Mouse (Mus musculus) thymus, postnatal 14 days (tissue): ENCODE results near the gene Mindy4.
A peak's percentile ranks its signal among the peaks of the same experiment; 100 is the strongest.

ENCODE experiments used
- DNase-seq: peaks from one replicate; pipeline ENCODE4 v3.0.0; 2021

Gene Mindy4

DNA sequence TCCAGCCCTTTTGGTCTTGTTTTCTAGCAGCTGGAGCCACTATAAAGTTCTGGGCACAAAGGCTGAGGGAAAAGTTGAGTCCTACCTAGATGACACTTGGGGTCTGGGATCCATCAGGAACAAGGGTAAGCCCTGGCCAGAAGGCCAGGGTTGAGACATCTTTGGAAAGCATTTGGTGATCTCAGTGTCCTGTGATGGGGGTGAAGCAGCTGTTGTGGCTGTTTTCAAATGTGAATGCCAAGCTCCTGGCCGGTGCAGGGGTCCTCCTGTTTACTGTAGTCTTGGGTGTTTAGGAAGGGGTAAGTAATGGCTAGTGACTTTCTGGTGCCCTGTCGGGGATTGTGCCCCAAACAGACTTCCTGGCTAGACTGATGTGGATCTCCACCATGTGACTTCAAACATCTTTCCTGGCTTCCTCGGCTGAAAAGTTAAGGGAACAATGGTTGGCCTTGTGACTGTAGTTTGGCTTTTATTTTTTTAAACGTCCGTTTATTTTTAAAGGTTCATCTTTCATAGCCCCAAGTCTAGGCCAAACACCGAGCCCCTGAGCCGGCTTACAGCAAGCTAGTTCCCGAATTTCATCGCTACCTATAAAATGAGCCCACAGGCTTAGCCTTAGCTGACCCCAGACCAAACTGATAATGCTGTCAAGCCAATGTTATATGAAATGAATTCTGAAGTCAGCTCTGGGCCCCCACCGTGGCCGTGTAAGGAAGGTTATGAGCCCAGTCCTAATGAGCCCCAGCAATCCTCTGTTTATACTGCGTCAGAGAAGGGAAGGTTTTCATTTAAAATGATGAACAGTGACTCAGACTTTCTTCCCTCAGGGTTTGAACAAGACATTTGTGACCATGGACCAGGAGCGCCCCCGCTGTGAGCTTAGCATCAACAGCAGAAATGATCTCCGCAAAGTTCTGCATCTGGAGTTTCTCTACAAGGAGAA lies 7.5 kb downstream of the Mindy4 start:
- no peak for DNase-seq

DNA sequence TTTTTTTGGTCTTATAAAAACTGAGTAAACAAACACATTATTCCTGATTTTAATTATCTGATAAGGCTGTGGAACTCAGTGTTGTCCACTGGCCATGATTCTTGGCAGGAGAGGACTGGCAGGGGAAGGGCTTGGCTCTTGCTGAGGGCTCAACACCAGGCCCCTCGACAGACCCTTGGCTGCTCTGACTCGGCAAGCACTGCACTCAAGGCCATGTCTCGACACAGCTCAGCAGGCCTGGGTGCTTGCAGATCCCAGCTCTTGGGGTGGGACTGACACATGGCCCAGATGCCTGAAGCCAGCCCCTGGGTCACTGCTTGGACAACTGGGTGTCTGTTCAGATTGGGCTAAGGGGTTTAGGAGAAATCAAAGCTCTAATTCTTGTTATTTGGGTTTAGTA lies 11.4 kb downstream of the Mindy4 start:
- no peak for DNase-seq

DNA sequence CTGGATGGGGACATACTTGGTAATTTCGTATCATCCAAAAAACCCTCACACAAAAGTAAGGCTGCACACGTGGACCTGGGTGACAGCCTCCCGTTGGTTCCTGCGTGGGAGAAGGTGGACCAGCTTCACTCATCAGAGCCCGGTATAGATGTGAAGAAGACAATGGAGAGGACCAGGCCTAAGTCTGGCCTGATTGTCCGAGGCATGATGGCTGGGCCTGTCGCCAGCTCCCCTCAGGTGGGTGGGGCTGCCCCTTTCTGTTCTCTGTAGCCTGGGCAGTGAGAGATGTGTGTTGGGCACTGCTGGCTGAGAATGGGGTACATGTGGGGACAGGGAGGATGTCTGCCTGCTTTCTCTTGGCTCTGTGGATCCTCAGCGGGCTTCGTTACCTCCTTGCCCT lies 15.0 kb downstream of the Mindy4 start:
- DNase-seq = no peak

DNA sequence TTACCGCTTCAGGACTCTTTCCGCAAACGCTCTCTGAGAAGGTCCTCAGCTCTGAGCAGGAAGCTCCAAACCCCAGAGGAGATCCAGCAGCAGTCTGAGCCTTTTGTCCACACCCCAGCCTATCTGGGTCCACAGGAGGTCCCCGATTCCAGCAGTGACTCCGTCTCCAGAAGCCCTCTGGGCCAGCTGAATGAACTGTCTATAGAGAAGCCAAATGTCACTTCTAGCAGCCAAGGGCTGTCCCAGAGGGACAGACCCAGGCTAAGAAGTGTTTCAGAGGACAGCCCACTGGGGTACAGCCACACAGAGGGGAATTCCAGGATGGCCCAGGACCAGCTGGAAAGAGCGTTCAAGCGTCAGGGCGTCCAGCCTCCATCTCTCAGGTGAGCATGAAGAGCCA lies 20.8 kb downstream of the Mindy4 start:
- no peak for DNase-seq

- DNase-seq = no peak
These were observed 26.9 kb downstream of the Mindy4 start for GRCm38 (mm10) chr6:55230048-55230447.

DNA sequence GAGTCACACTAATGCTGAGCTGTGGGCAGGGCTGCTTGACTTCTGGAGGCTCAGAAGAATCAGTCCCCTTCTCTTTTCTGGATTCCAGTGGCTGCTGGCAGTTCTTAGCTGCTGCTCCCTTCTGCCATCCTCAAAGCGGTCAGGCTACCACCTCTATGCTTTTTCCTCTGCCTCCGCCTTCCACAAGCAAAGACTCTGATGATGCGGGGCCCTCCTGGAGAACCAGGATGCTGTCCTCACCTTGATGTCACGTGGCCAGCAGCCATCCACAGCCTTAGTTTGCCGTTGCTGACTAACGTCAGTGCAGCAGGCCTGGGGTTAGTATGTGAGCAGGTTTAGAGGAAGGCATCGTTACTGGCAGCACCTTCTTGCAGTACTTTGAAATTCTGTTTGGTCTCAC lies 28.9 kb downstream of the Mindy4 start:
- DNase-seq = no peak

GRCm38 (mm10) chr6:55232524-55233264 lies 29.5 kb downstream of the Mindy4 start:
- DNase-seq = peak; percentile 33

- DNase-seq = no peak
These were observed 30.1 kb downstream of the Mindy4 start for GRCm38 (mm10) chr6:55233326-55233725.

- no peak for DNase-seq
These were observed 31.5 kb downstream of the Mindy4 start for GRCm38 (mm10) chr6:55234636-55235035.

DNA sequence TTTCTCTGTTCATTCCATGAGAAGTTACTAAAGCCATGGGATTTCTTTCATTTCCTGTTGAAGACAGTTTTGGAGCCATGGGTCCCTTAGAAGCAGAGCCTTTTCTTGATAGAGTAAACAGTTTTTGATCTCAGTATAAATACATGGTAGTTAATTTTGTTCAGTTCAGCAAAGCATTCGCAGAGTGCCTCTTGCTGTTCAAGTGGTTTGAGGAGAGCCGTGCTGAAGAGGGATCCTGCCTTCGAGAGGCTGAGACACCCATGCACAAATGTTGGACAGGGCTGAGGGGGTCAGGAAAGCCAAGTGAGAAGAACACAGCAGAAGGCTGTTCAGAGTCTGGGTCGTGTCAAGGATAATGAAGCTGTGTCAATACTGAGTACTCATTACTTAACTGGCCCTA lies 32.5 kb downstream of the Mindy4 start:
- no peak for DNase-seq

- no peak for DNase-seq
These were observed 36.7 kb downstream of the Mindy4 start for GRCm38 (mm10) chr6:55239931-55240330.

GRCm38 (mm10) chr6:55240591-55241260 lies 37.5 kb downstream of the Mindy4 start:
- no peak for DNase-seq

GRCm38 (mm10) chr6:55241479-55241878 lies 38.3 kb downstream of the Mindy4 start:
- no peak for DNase-seq

DNA sequence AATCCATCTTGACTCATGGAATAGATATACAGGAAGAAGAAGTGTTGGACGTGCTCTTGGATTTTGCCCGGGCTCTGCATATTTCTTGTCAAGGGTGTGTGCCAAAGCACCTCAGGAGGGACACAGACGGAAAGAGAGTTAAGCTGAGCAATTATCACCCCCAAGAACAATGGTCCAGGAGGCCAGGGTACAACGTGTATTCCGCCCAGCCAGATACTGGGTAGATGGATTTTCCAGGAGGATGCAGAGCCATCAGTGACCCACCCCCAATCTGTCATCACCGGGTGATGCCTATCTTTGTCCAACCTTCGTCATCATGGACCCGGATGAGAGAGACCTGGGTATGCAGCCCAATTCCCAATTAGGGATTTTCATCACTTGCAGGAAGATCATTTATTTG lies 42.5 kb downstream of the Mindy4 start:
- no peak for DNase-seq

- DNase-seq = no peak
These were observed 43.3 kb downstream of the Mindy4 start for GRCm38 (mm10) chr6:55246441-55246840.

DNA sequence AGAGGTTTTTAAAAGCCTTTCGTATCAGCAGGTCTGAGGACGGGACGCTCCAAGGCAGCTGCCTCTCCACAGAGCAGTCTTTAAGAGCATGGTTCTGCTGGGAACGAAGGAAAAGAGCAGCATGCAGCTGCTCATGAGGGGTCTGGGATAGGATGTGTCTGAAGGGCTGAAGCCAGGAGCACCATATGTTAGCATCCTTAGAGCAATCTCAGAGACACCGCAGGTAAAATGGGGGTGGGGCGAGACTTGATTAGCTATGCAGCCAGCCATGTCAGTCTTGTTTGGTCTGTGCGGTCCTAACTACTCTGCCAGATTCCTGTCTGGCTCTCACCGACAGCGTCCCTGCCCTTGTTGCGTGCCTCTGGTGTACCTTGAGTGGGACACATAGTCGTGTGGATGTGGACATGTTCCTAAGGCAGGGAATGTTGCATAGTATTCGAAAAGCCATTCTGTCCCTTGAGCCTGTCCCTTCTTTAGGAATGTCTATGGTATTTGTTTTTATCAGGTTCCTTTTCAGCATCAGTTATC lies 43.8 kb downstream of the Mindy4 start:
- DNase-seq = no peak

DNA sequence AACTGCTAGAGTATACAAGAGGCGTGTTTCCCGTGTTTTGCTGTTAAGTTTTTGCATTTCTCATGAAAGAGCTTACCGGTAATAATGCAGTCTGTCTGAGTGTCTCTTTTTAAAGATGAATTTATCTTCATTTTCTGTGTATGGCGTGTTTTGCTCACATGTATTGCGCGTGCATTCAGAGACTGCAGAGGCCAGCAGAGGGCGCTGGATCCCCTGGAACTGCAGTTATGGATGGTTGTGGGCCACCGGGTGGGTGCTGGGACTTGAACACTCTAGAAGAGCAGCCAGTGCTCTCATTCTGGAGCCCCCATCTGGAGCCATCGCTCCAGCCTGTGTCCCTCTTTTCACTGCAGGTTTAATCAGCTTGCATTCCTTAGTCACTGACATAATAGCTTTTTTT lies 46.1 kb downstream of the Mindy4 start:
- no peak for DNase-seq

GRCm38 (mm10) chr6:55250809-55251208 lies 47.6 kb downstream of the Mindy4 start:
- no peak for DNase-seq

- no peak for DNase-seq
These were observed 48.4 kb downstream of the Mindy4 start for GRCm38 (mm10) chr6:55251596-55251995.

DNA sequence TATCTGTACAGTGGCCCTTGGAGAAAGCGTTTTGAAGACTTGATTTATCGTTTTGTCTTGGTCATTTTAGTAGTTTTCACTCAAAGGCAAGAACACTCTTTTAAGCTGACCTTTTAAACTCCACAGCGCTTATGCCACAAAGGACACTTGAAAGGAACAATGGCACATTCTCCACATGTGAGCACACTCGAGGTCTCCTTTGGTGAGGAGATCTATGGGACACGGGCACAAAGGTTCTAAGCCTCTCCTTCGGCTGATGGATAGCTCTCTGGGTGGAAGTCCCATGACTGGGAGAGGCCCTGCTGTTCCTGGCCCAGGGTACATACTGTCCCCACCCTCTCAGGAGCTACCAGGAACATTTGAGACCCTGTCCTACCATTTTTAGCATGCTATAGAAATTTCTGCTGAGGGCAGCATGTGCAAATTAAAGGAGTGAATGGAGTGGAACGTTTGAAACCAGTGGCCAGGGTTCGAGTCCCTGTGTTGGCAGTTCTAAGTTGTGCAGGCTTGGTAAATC lies 49.6 kb downstream of the Mindy4 start:
- no peak for DNase-seq

DNA sequence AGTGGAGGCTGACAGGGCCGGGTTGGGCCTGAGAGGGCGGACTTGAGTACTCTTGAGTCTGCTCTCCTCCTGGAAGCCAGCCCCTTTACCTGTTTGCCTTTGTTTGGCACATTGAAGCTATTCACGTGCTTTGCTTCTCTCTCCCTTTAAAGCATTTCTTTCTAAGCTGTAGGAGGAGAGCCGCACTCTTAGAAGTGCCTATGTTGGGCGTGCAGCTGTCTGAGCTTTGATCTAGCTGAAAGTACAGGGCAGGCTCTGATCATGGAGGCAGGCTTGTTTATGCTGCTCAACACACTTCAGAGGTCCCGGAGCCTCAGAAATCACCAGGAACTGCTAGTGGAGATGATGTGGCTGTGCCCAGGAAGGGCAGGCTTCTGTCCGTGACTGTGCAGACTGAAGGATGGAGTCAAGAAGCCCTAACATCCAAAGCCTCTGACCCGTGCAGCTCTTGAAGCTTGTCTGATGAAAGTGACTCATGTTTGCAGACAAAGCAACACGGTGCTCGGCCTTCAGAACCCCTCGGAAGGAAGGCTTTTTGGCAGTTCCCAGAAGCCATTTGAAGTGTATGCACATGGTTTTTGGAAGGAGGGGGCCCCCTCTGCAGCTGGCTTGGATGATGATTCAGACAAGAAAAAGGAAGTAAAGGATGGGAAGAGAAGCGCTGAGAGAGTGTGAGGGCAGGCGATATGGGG lies 53.5 kb downstream of the Mindy4 start:
- DNase-seq = peak; percentile 57

DNA sequence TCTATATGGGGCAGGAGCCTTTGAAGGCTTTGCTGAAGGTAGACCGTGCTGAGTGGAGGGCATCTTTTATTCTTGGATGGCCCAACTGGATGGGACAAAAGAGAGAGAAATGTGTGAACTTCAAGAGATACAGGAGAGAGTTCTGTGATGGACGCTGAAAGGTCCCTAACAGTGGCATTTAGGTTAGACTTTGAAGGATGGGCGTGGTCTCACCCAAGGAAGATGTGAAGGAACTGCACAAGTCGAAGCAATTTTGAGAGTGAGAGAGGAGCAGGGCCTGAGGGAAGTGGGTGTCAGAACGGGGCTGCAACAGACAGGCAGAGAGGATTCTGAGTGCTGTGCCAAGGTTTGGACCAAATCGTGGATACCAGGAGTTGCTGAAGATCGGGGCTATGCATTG lies 54.1 kb downstream of the Mindy4 start:
- DNase-seq = peak; percentile 21
